Mouse (Mus musculus) liver, embryonic 18 days (tissue): ENCODE results near the gene Snx21. TPM values are rescaled to one million over a fixed set of nuclear protein-coding genes. Genes with fewer than 3 reads are reported as not detected.

ENCODE experiments used
- polyA plus RNA-seq: library from polyadenylated mRNA; depleted of rRNA; stranded (reverse); fragments of >200 nt; gene quantifications from 2 replicates; pipeline ENCODE4 v1.2.3, GENCODE M21; 2012; rRNA removed

The Snx21 gene
- 7.7 and 11.3 TPM in 2 replicates for polyA plus RNA-seq

GRCm38 (mm10) chr2:164785481-164786387 lies at the start of gene Snx21:
TSS of gene Snx21 (plus strand) at chr2:164785823.

GRCm38 (mm10) chr2:164745843-164746479 lies 39.7 kb upstream of the Snx21 start, which contains the start of the genes Wfdc3 and Dnttip1:
TSS of gene Wfdc3 (minus strand) at chr2:164745931.
TSS of gene Dnttip1 (plus strand) at chr2:164745983.

GRCm38 (mm10) chr2:164769258-164770037 lies 16.2 kb upstream of the Snx21 start, which contains the start of gene Ube2c:
TSS of gene Ube2c (plus strand) at chr2:164769898.

GRCm38 (mm10) chr2:164779481-164780086 lies 6.0 kb upstream of the Snx21 start, which contains the start of gene Tnnc2:
TSS of gene Tnnc2 (minus strand) at chr2:164779967.

GRCm38 (mm10) chr2:164804533-164805331 lies 19.1 kb downstream of the Snx21 start, which contains the start of the genes Acot8 and Zswim3:
TSS of gene Acot8 (minus strand) at chr2:164804882.
TSS of gene Zswim3 (plus strand) at chr2:164805098.

GRCm38 (mm10) chr2:164822636-164823165 lies 37.1 kb downstream of the Snx21 start, which contains the start of gene Zswim1:
TSS of gene Zswim1 (plus strand) at chr2:164822686.

GRCm38 (mm10) chr2:164828437-164828836 lies 42.8 kb downstream of the Snx21 start, which contains the start of gene Spata25:
TSS of gene Spata25 (minus strand) at chr2:164828537.

GRCm38 (mm10) chr2:164832748-164833301 lies 47.2 kb downstream of the Snx21 start, which contains the start of gene Ctsa:
TSS of gene Ctsa (plus strand) at chr2:164832873.

GRCm38 (mm10) chr2:164833314-164833959 lies 47.8 kb downstream of the Snx21 start, which contains the start of gene Neurl2:
TSS of gene Neurl2 (minus strand) at chr2:164833456.

Other genes starting within 250 kb of the Snx21 start
- gene Wfdc2, start 223.4 kb upstream of the Snx21 start, polyA plus RNA-seq = 1.6 and 2.0 TPM in 2 replicates
- gene Spint3, start 212.4 kb upstream of the Snx21 start, polyA plus RNA-seq = not detected in 2 replicates
- gene Wfdc6a, start 200.4 kb upstream of the Snx21 start, polyA plus RNA-seq = 0.05 and 0.06 TPM in 2 replicates
- not detected in 2 replicates for gene Eppin, start 192.2 kb upstream of the Snx21 start, polyA plus RNA-seq
- not detected in 2 replicates for gene Wfdc6b, start 172.3 kb upstream of the Snx21 start, polyA plus RNA-seq
- gene Wfdc8, start 172.2 kb upstream of the Snx21 start, polyA plus RNA-seq = not detected in 2 replicates
- not detected in 2 replicates for gene Wfdc16, start 147.0 kb upstream of the Snx21 start, polyA plus RNA-seq
- gene Wfdc10, start 129.8 kb upstream of the Snx21 start, polyA plus RNA-seq = not detected in 2 replicates
- gene Wfdc9, start 129.2 kb upstream of the Snx21 start, polyA plus RNA-seq = not detected in 2 replicates
- gene Wfdc11, start 111.7 kb upstream of the Snx21 start, polyA plus RNA-seq = not detected in 2 replicates
- not detected in 2 replicates for gene Wfdc13, start 100.7 kb upstream of the Snx21 start, polyA plus RNA-seq
- gene Spint4, start 87.3 kb upstream of the Snx21 start, polyA plus RNA-seq = not detected in 2 replicates
- gene Spint5, start 70.5 kb upstream of the Snx21 start, polyA plus RNA-seq = not detected in 2 replicates
- gene Wfdc3, start 39.9 kb upstream of the Snx21 start, polyA plus RNA-seq = 1.6 and 2.1 TPM in 2 replicates
- gene Dnttip1, start 39.8 kb upstream of the Snx21 start, polyA plus RNA-seq = 21.7 and 22.8 TPM in 2 replicates
- gene Ube2c, start 15.9 kb upstream of the Snx21 start, polyA plus RNA-seq = 255 and 264 TPM in 2 replicates
- gene Tnnc2, start 5.9 kb upstream of the Snx21 start, polyA plus RNA-seq = 0.58 and 2.9 TPM in 2 replicates
- gene Acot8, start 19.1 kb downstream of the Snx21 start, polyA plus RNA-seq = 20.1 and 20.3 TPM in 2 replicates
- gene Zswim3, start 19.3 kb downstream of the Snx21 start, polyA plus RNA-seq = 1.9 TPM in 2 replicates
- gene Zswim1, start 36.9 kb downstream of the Snx21 start, polyA plus RNA-seq = 1.3 and 1.5 TPM in 2 replicates
- gene Spata25, start 42.7 kb downstream of the Snx21 start, polyA plus RNA-seq = 0.05 and 0.08 TPM in 2 replicates
- gene Ctsa, start 47.0 kb downstream of the Snx21 start, polyA plus RNA-seq = 121 and 130 TPM in 2 replicates
- gene Neurl2, start 47.6 kb downstream of the Snx21 start, polyA plus RNA-seq = 1.5 and 2.2 TPM in 2 replicates
- 34.8 and 42.2 TPM in 2 replicates for gene Pltp, start 71.9 kb downstream of the Snx21 start, polyA plus RNA-seq
- 18.4 and 21.2 TPM in 2 replicates for gene Pcif1, start 93.5 kb downstream of the Snx21 start, polyA plus RNA-seq
- 6.5 and 8.2 TPM in 2 replicates for gene Zfp335, start 125.9 kb downstream of the Snx21 start, polyA plus RNA-seq
- gene Mmp9, start 155.0 kb downstream of the Snx21 start, polyA plus RNA-seq = 19.0 and 24.6 TPM in 2 replicates
- 0.72 and 0.81 TPM in 2 replicates for gene Slc12a5, start 175.0 kb downstream of the Snx21 start, polyA plus RNA-seq
- 11.2 and 11.8 TPM in 2 replicates for gene Ncoa5, start 249.0 kb downstream of the Snx21 start, polyA plus RNA-seq